Mouse (Mus musculus) right cerebral cortex, adult 2 months (tissue): ENCODE data around the gene Prr7.

ENCODE experiments used
- DNase-seq, 2 experiments: peaks; one replicate each; pipeline ENCODE4 v3.0.0; 2021 to 2022; ENCODE audit warnings: low spot score in 2 of 2

Prr7 gene

GRCm38 (mm10) chr13:55476256-55476655, 12.2 kb downstream of the Prr7 start:
- DNase-seq, result no peak

- no peak for DNase-seq
Measured at GRCm38 (mm10) chr13:55477492-55477891, 13.4 kb downstream of the Prr7 start.

- DNase-seq, result peak; percentile 62 to 67
Measured at GRCm38 (mm10) chr13:55478036-55478435, 14.0 kb downstream of the Prr7 start.

GRCm38 (mm10) chr13:55479008-55479407, 14.9 kb downstream of the Prr7 start:
- peak in 1 of 2 experiments; percentile 17 for DNase-seq

- DNase-seq, result no peak
Measured at GRCm38 (mm10) chr13:55479929-55480328, 15.9 kb downstream of the Prr7 start.

- DNase-seq, result no peak
Measured at GRCm38 (mm10) chr13:55482542-55482941, 18.5 kb downstream of the Prr7 start.

GRCm38 (mm10) chr13:55483071-55483470, 19.0 kb downstream of the Prr7 start:
- no peak for DNase-seq

GRCm38 (mm10) chr13:55483593-55483992, 19.5 kb downstream of the Prr7 start:
- peak; percentile 96 to 97 for DNase-seq

GRCm38 (mm10) chr13:55484520-55485088, 20.5 kb downstream of the Prr7 start:
- no peak for DNase-seq

GRCm38 (mm10) chr13:55486029-55486794, 22.1 kb downstream of the Prr7 start:
- no peak for DNase-seq

GRCm38 (mm10) chr13:55486916-55487577, 23.0 kb downstream of the Prr7 start:
- peak in 1 of 2 experiments; percentile 31 for DNase-seq

- DNase-seq, result peak in 1 of 2 experiments; percentile 52
Measured at GRCm38 (mm10) chr13:55487578-55488498, 23.8 kb downstream of the Prr7 start, which contains the start of gene Dbn1. TSS of gene Dbn1 (minus strand) at chr13:55488111.

- DNase-seq, result no peak
Measured at GRCm38 (mm10) chr13:55494257-55494656, 30.2 kb downstream of the Prr7 start.

- DNase-seq, result no peak
Measured at GRCm38 (mm10) chr13:55494883-55495621, 31.0 kb downstream of the Prr7 start.

- DNase-seq, result no peak
Measured at GRCm38 (mm10) chr13:55495702-55496101, 31.6 kb downstream of the Prr7 start.

GRCm38 (mm10) chr13:55496661-55497060, 32.6 kb downstream of the Prr7 start:
- no peak for DNase-seq

GRCm38 (mm10) chr13:55498906-55499305, 34.8 kb downstream of the Prr7 start:
- DNase-seq, result no peak

GRCm38 (mm10) chr13:55500575-55500974, 36.5 kb downstream of the Prr7 start:
- DNase-seq, result no peak

GRCm38 (mm10) chr13:55502405-55502804, 38.3 kb downstream of the Prr7 start:
- DNase-seq, result no peak

- no peak for DNase-seq
Measured at GRCm38 (mm10) chr13:55504390-55504789, 40.3 kb downstream of the Prr7 start.

- no peak for DNase-seq
Measured at GRCm38 (mm10) chr13:55505810-55506209, 41.7 kb downstream of the Prr7 start.
